Mouse (Mus musculus): ENCODE data around the gene Snd1.

DNA sequence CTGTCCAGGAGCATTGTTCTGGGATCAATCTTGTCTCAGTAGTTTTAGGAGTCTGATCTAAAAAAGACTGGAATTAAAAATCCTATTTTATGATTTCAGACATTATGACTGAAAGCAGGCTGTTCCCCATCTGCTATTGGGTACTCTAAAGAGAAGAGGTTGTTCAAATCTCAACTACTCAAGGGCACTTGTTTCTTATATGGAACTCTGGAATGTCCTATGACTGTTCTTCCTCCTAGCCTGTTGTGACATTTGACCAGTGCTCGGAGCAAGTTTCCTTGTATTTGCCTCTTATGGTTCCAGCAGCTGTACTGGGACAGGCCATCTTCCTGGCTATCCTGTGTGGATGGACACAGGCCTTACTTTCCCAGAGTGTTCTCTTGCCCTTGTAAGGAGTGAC, 42.1 kb downstream of the Snd1 start:
- TF ChIP-seq CTCF (IDR thresholded peaks at IDR 0.05; ENCODE audit: low read depth), result no peak
- TF ChIP-seq EP300 (IDR thresholded peaks at IDR 0.05; ENCODE audit: low read depth), result no peak

Measured in liver, postnatal 0 days (tissue).